Mouse (Mus musculus): Measurements from ENCODE around the gene Tpm3. TPM values are rescaled to one million over a fixed set of nuclear protein-coding genes. Genes with fewer than 3 reads are reported as not detected.

The Tpm3 gene
- 309 and 364 TPM in 2 replicates for total RNA-seq (2012; rRNA removed)
- total RNA-seq (2014; rRNA removed), result 448 and 501 TPM in 2 replicates
- 810 and 952 TPM in 2 replicates for polyA plus RNA-seq (2012; ENCODE audit: insufficient read length, low read depth)

DNA sequence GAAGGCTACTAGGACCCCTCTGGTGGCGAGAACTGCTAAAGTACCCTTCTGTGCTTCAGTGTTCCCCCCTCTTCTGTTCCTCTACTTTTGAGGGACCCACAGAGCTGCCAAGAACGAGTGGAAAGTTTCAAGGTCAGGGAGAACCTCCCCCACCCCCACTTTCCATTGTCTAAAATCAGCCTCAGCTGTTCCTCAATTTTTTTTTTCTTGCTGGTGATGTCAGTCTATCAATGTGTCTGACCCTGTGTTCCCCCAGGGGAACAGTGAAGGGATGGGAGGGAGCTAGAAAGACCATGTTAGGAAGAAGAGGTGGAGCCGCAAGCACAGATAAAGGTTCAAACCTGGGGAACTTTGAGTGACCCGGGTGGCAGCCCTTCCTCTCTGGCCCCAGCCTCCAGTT lies at the start of gene Tpm3:
Gene Tpm3, plus strand, starts transcription at position 356 of the 400 bp plus-strand sequence.
- dilution Hi-C loops (cut with MboI; ENCODE audit: extremely low pct_ligation_motif_present, extremely low pct_unique_long_range_greater_than_20kb, low sequenced_read_pairs) (no loop called here), in situ Hi-C loops (cut with MboI; ENCODE audit: low pct_ligation_motif_present, low pct_unique_long_range_greater_than_20kb, low sequenced_read_pairs) (loop anchor here (10.0 kb wide), 2 partner anchors 107 to 277 kb away; partner anchors contain the start of gene Atp8b2)
- H3K9me3 ChIP-seq (replicated peaks; ENCODE audit: low read length), result no peaks in the 10 kb centered on the region
- H3K4me1 ChIP-seq (ENCODE audit: control insufficient read depth in 1 of 2, insufficient read depth in 2 of 2), result peaks cover 6 to 26% of the 10 kb centered on the region in 2 experiments
- H3K4me2 ChIP-seq (ENCODE audit: insufficient read depth, low read depth, poor library complexity, severe bottlenecking), result 0 out of 2 replicates have a peak within 1 kb of the TSS, but pooled peaks have one; percentile 7
- no peaks in the 10 kb centered on the region for H3K79me2 ChIP-seq (replicated peaks; ENCODE audit: control insufficient read depth, extremely low read depth, insufficient read depth, poor library complexity, severe bottlenecking)
- H3K27ac ChIP-seq (ENCODE audit: insufficient read depth, low read depth), result no peak within 1 kb of the TSS
- H3K9ac ChIP-seq (ENCODE audit: insufficient read depth, low read depth), result no peak within 1 kb of the TSS
- peak; percentile 90 for TF ChIP-seq ZNF384 (IDR thresholded peaks at IDR 0.05; ENCODE audit: low read depth, low read length)
- TF ChIP-seq MAFK (IDR thresholded peaks at IDR 0.05; ENCODE audit: insufficient replicate concordance, low read length), result no peak
- no peak for TF ChIP-seq MAZ (IDR thresholded peaks at IDR 0.05; ENCODE audit: low read depth, low read length)
- no peak for TF ChIP-seq HCFC1 (IDR thresholded peaks at IDR 0.05; ENCODE audit: low read depth, low read length)
- no peak for TF ChIP-seq ELF1 (IDR thresholded peaks at IDR 0.05; ENCODE audit: low read depth, low read length)
- TF ChIP-seq E2F4 (IDR thresholded peaks at IDR 0.05; ENCODE audit: insufficient replicate concordance, low read depth, low read length), result no peak
- no peak for TF ChIP-seq GABPA (IDR thresholded peaks at IDR 0.05; ENCODE audit: insufficient replicate concordance, low read depth, low read length)
- no peak for TF ChIP-seq TCF12 (IDR thresholded peaks at IDR 0.05; ENCODE audit: low read depth, low read length)
- TF ChIP-seq ETS1 (conservative IDR thresholded peaks at IDR 0.05; ENCODE audit: low read depth, low read length), result peak; percentile 83
- TF ChIP-seq IRF4 (IDR thresholded peaks at IDR 0.05; ENCODE audit: low read depth, low read length), result no peak
- no peak for TF ChIP-seq CHD2 (IDR thresholded peaks at IDR 0.05; ENCODE audit: low read length)
- peak; percentile 41; the same call in 1 of the 2 replicates for TF ChIP-seq EP300 (IDR thresholded peaks at IDR 0.05; ENCODE audit: low read length)
- no peak for TF ChIP-seq SMC3 (IDR thresholded peaks at IDR 0.05; ENCODE audit: low read depth, low read length)
- no peak for TF ChIP-seq UBTF (IDR thresholded peaks at IDR 0.05; ENCODE audit: low read depth, low read length)
- 0 out of 2 replicates have a peak, but pooled peaks have one; percentile 11 for TF ChIP-seq SIN3A (IDR thresholded peaks at IDR 0.05; ENCODE audit: low read length)
- TF ChIP-seq ZKSCAN1 (IDR thresholded peaks at IDR 0.05; ENCODE audit: borderline replicate concordance, low read depth, low read length), result no peak
- no peak for TF ChIP-seq POLR2A (IDR thresholded peaks at IDR 0.05; ENCODE audit: low read depth, low read length)
- no peak for TF ChIP-seq MEF2A (IDR thresholded peaks at IDR 0.05; ENCODE audit: borderline replicate concordance, low read depth, low read length)
- no peak for TF ChIP-seq RCOR1 (conservative IDR thresholded peaks at IDR 0.05; ENCODE audit: low read depth, low read length)
- no peaks in the 10 kb centered on the region for H3K27me3 ChIP-seq (replicated peaks)
- DNase-seq (ENCODE audit: extremely low read depth), result peak; percentile 71
- H3K4me3 ChIP-seq (replicated peaks in 1 of 3; ENCODE audit: low read depth in 2 of 3, low read length in 2 of 3, poor library complexity in 1 of 3), result no peak within 1 kb of the TSS
- peaks cover 0 to 5% of the 10 kb centered on the region in 2 experiments for H3K36me3 ChIP-seq (replicated peaks in 1 of 2; ENCODE audit: control insufficient read depth in 1 of 2, insufficient read depth in 1 of 2, low read length in 1 of 2)

DNA sequence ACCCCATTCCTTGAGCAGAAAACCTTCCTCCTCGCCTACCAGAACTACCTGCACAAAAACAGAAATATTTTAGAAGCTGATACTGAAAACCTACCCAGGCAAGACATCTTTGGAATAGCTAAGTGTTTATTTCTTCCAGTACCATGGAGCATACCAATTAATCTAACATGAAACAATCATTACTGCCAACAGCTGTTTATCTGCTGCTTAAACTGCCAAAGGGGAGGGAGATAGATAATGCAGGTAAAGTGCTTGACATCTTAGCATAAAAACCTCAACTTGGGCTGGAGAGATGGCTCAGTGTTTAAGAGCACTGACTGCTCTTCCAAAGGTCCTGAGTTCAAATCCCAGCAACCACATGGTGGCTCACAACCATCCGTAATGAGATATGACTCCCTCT lies 37.8 kb upstream of the Tpm3 start:
- H3K4me2 ChIP-seq (ENCODE audit: insufficient read depth, low read depth, poor library complexity, severe bottlenecking), result no peak overlapping the region
- dilution Hi-C loops (cut with MboI; ENCODE audit: extremely low pct_ligation_motif_present, extremely low pct_unique_long_range_greater_than_20kb, low sequenced_read_pairs) (no loop called here), in situ Hi-C loops (cut with MboI; ENCODE audit: low pct_ligation_motif_present, low pct_unique_long_range_greater_than_20kb, low sequenced_read_pairs) (no loop called here)
- H3K36me3 ChIP-seq (replicated peaks in 1 of 2; ENCODE audit: control insufficient read depth in 1 of 2, insufficient read depth in 1 of 2, low read length in 1 of 2), result peaks cover 54 to 91% of the 10 kb centered on the region in 2 experiments
- no peaks in the 10 kb centered on the region; a peak in 1 of 4 replicates for H3K4me1 ChIP-seq (ENCODE audit: control insufficient read depth in 1 of 2, insufficient read depth in 2 of 2)
- H3K9ac ChIP-seq (ENCODE audit: insufficient read depth, low read depth), result no peak overlapping the region
- H3K27ac ChIP-seq (ENCODE audit: insufficient read depth, low read depth), result no peak overlapping the region
- TF ChIP-seq NRF1 (IDR thresholded peaks at IDR 0.05; ENCODE audit: low read depth, low read length) (no peak), CTCF (conservative IDR thresholded peaks at IDR 0.05 in 1 of 2, IDR thresholded peaks at IDR 0.05 in 1 of 2; ENCODE audit: low read depth in 2 of 2, low read length in 2 of 2) (no peak), MEF2A (IDR thresholded peaks at IDR 0.05; ENCODE audit: borderline replicate concordance, low read depth, low read length) (no peak), UBTF (IDR thresholded peaks at IDR 0.05; ENCODE audit: low read depth, low read length) (no peak), ZNF384 (IDR thresholded peaks at IDR 0.05; ENCODE audit: low read depth, low read length) (no peak), RCOR1 (conservative IDR thresholded peaks at IDR 0.05; ENCODE audit: low read depth, low read length) (no peak), KAT2A (IDR thresholded peaks at IDR 0.05; ENCODE audit: insufficient replicate concordance, low read length) (no peak), TCF12 (IDR thresholded peaks at IDR 0.05; ENCODE audit: low read depth, low read length) (no peak), USF1 (IDR thresholded peaks at IDR 0.05; ENCODE audit: low read depth, low read length) (no peak), RAD21 (IDR thresholded peaks at IDR 0.05; ENCODE audit: low read depth, low read length) (no peak), EP300 (IDR thresholded peaks at IDR 0.05; ENCODE audit: low read length) (no peak), MAZ (IDR thresholded peaks at IDR 0.05; ENCODE audit: low read depth, low read length) (no peak), ELF1 (IDR thresholded peaks at IDR 0.05; ENCODE audit: low read depth, low read length) (no peak)
- H3K9me3 ChIP-seq (replicated peaks; ENCODE audit: low read length), result no peaks in the 10 kb centered on the region
- DNase-seq (ENCODE audit: extremely low read depth), result no peak
- H3K4me3 ChIP-seq (replicated peaks in 1 of 3; ENCODE audit: low read depth in 2 of 3, low read length in 2 of 3, poor library complexity in 1 of 3), result no peak overlapping the region
- no peaks in the 10 kb centered on the region for H3K27me3 ChIP-seq (replicated peaks)
- H3K79me2 ChIP-seq (replicated peaks; ENCODE audit: control insufficient read depth, extremely low read depth, insufficient read depth, poor library complexity, severe bottlenecking), result peaks cover 12% of the 10 kb centered on the region

Measured in CH12.LX (cell line).